Mouse (Mus musculus): ENCODE measurements around the gene Ddx39b. TPM values are rescaled to one million over a fixed set of nuclear protein-coding genes. Genes with fewer than 3 reads are reported as not detected.

Gene Ddx39b
- polyA plus RNA-seq, 2 experiments: 127 to 199 TPM

DNA sequence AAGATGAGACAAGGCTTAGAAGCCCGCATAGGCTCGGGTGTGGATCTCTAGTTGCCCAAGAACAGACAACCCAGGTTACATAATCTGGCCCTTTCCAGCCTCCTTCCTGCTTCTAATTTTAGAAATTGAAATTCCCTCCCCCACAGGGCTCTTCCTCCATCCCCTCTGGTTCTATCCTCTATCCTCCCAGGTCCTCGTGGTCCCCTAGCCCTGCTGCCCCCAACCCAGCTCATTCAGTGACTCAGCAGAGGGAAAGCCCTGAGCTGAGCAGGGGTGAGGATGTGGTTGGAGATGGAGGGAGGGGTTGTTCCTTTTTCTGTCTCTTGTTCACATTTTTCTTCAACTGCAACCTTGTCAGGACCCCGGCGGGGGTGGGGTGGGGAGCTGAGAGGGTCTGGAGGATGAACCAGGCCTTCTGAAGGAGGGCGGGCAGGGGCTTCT lies 21.9 kb upstream of the Ddx39b start:
- Histone ChIP-seq H3K9me3 (ENCODE audit: control insufficient read depth, low read length) (no peaks in the 10 kb centered on the region), H3K4me1 (replicated peaks; ENCODE audit: control insufficient read depth in 2 of 2, insufficient read depth in 2 of 2, low read length in 1 of 2) (peaks cover 0 to 9% of the 10 kb centered on the region in 2 experiments; a peak in 1 of 4 replicates), H3K9ac (replicated peaks) (no peak overlapping the region), H3K36me3 (replicated peaks; ENCODE audit: control insufficient read depth, insufficient read depth, low read depth) (no peaks in the 10 kb centered on the region; the same call in 1 of the 2 replicates), H3K27me3 (ENCODE audit: control insufficient read depth, insufficient read depth, low read length) (no peaks in the 10 kb centered on the region), H3K4me3 (ENCODE audit: insufficient read depth in 1 of 2, low read depth in 2 of 2, low read length in 2 of 2) (no peak overlapping the region), H3K4me2 (ENCODE audit: low read depth) (no peak overlapping the region), H3K27ac (no peak overlapping the region)
- no peak for ATAC-seq (ENCODE audit: insufficient read depth)
- TF ChIP-seq EP300 (IDR thresholded peaks at IDR 0.05; ENCODE audit: low read depth) (no peak), CTCF (IDR thresholded peaks at IDR 0.05; ENCODE audit: low read depth) (no peak)
- DNase-seq (ENCODE audit: low read depth in 3 of 3, low spot score in 3 of 3): no peak
- WGBS (ENCODE audit: insufficient replicate concordance): 16% methylated on average over 6 of the region's 6 CpGs

DNA sequence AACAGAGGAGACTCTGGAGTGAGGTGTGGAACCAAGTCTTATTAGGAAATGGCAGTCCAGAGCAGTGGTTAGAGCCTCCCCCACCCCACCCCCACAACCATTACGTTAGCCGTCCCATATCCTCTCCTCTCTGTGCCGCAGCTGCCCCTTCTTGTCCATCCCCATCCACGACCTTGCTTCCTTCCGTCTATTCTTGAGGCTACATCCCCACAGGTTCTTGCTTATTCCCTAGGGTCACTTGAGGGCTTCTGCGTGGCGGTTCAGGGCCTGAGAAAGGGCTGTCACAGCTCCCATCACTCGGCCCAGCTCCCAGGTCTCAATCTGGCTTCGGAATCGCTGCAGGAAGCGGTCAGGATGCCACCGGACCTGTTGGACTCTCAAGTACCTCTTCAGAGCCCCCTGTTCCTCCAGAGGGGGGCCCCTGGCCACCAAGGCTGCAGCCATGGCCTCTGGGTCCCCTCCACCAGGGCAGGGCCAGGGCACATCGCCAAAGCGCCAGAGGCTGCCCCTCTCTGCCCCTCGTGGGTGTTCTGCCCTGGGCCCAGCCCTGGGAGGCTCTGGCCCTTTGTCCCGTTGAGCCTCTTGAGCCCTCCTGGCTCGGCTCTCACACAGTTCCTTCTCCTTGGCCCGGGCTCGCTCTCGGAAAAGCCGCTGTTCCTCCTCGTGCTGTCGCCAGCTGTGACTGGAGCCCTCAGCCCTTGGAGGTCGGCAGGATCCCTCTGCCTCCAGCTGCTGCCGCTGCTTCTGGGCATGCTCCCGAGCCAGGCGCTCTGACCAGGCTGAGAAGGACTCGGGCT lies 21.2 kb upstream of the Ddx39b start, which contains the start of gene Gm16181:
Gm16181 (plus strand) TSS at position 679 of the 797 bp plus-strand sequence.
- Histone ChIP-seq H3K9ac (replicated peaks) (no peak within 1 kb of the TSS), H3K4me3 (ENCODE audit: insufficient read depth in 1 of 2, low read depth in 2 of 2, low read length in 2 of 2) (no peak within 1 kb of the TSS), H3K4me1 (replicated peaks; ENCODE audit: control insufficient read depth in 2 of 2, insufficient read depth in 2 of 2, low read length in 1 of 2) (peaks cover 0 to 9% of the 10 kb centered on the region in 2 experiments; a peak in 1 of 4 replicates), H3K36me3 (replicated peaks; ENCODE audit: control insufficient read depth, insufficient read depth, low read depth) (no peaks in the 10 kb centered on the region; the same call in 1 of the 2 replicates), H3K27ac (no peak within 1 kb of the TSS), H3K27me3 (ENCODE audit: control insufficient read depth, insufficient read depth, low read length) (no peaks in the 10 kb centered on the region), H3K9me3 (ENCODE audit: control insufficient read depth, low read length) (no peaks in the 10 kb centered on the region), H3K4me2 (ENCODE audit: low read depth) (no peak within 1 kb of the TSS)
- WGBS (ENCODE audit: insufficient replicate concordance): 55% methylated on average over 28 of the region's 28 CpGs
- no peak for TF ChIP-seq EP300 (IDR thresholded peaks at IDR 0.05; ENCODE audit: low read depth)
- TF ChIP-seq CTCF (IDR thresholded peaks at IDR 0.05; ENCODE audit: low read depth): no peak
- DNase-seq (ENCODE audit: low read depth in 3 of 3, low spot score in 3 of 3) (no peak), ATAC-seq (ENCODE audit: insufficient read depth) (no peak)

DNA sequence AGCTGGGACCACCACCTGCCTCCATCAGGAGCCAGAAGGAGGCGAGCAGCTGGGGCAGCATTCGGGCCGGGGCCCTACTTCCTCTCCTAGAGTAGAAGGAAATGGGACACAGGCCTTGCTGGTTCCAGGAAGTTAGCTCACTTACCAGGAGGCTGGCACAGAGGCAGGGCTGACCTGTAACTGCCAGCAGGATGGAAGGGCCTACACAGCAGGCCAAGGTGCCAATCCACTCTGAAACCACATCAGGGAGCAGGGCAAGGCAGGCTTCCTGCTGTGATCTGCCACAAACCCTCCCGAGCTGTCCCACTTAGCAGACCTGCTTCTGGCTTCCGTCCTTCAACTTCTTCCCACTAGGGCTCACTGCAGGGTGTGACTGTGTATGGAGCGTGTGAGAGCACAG lies 19.2 kb upstream of the Ddx39b start:
- ATAC-seq (ENCODE audit: insufficient read depth): no peak
- WGBS (ENCODE audit: insufficient replicate concordance): 39% methylated on average over 6 of the region's 6 CpGs
- no peak overlapping the region for H3K4me2 ChIP-seq (ENCODE audit: low read depth)
- no peaks in the 10 kb centered on the region; the same call in 1 of the 2 replicates for H3K36me3 ChIP-seq (replicated peaks; ENCODE audit: control insufficient read depth, insufficient read depth, low read depth)
- no peak overlapping the region for H3K27ac ChIP-seq
- peaks cover 0 to 9% of the 10 kb centered on the region in 2 experiments; a peak in 1 of 4 replicates for H3K4me1 ChIP-seq (replicated peaks; ENCODE audit: control insufficient read depth in 2 of 2, insufficient read depth in 2 of 2, low read length in 1 of 2)
- no peak overlapping the region for H3K4me3 ChIP-seq (ENCODE audit: insufficient read depth in 1 of 2, low read depth in 2 of 2, low read length in 2 of 2)
- no peaks in the 10 kb centered on the region for H3K27me3 ChIP-seq (ENCODE audit: control insufficient read depth, insufficient read depth, low read length)
- H3K9ac ChIP-seq (replicated peaks): no peak overlapping the region
- TF ChIP-seq CTCF (IDR thresholded peaks at IDR 0.05; ENCODE audit: low read depth): no peak
- TF ChIP-seq EP300 (IDR thresholded peaks at IDR 0.05; ENCODE audit: low read depth): no peak
- DNase-seq (ENCODE audit: low read depth in 3 of 3, low spot score in 3 of 3): no peak
- no peaks in the 10 kb centered on the region for H3K9me3 ChIP-seq (ENCODE audit: control insufficient read depth, low read length)

GRCm38 (mm10) chr17:35224641-35225040 lies 16.9 kb upstream of the Ddx39b start:
- peaks cover 6% of the 10 kb centered on the region for H3K36me3 ChIP-seq (replicated peaks; ENCODE audit: control insufficient read depth, insufficient read depth, low read depth)

GRCm38 (mm10) chr17:35225456-35225855 lies 16.1 kb upstream of the Ddx39b start:
- H3K27ac ChIP-seq: no peak overlapping the region
- peaks cover 9% of the 10 kb centered on the region for H3K36me3 ChIP-seq (replicated peaks; ENCODE audit: control insufficient read depth, insufficient read depth, low read depth)
- no peak for ATAC-seq (ENCODE audit: insufficient read depth)
- no peak overlapping the region for H3K9ac ChIP-seq (replicated peaks)
- no peak overlapping the region for H3K4me3 ChIP-seq (ENCODE audit: insufficient read depth in 1 of 2, low read depth in 2 of 2, low read length in 2 of 2)
- TF ChIP-seq EP300 (IDR thresholded peaks at IDR 0.05; ENCODE audit: low read depth) (no peak), CTCF (IDR thresholded peaks at IDR 0.05; ENCODE audit: low read depth) (no peak)
- DNase-seq (ENCODE audit: low read depth in 3 of 3, low spot score in 3 of 3): no peak
- no peaks in the 10 kb centered on the region for H3K4me1 ChIP-seq (replicated peaks; ENCODE audit: control insufficient read depth in 2 of 2, insufficient read depth in 2 of 2, low read length in 1 of 2)
- no peaks in the 10 kb centered on the region for H3K27me3 ChIP-seq (ENCODE audit: control insufficient read depth, insufficient read depth, low read length)
- WGBS (ENCODE audit: insufficient replicate concordance): 83% methylated on average over 5 of the region's 5 CpGs
- no peaks in the 10 kb centered on the region for H3K9me3 ChIP-seq (ENCODE audit: control insufficient read depth, low read length)
- H3K4me2 ChIP-seq (ENCODE audit: low read depth): no peak overlapping the region

More at GRCm38 (mm10) chr17:35224641-35225040, 16.9 kb upstream of the Ddx39b start:
- no peak overlapping the region for H3K4me2 ChIP-seq (ENCODE audit: low read depth)
- H3K9ac ChIP-seq (replicated peaks): no peak overlapping the region
- no peak overlapping the region for H3K4me3 ChIP-seq (ENCODE audit: insufficient read depth in 1 of 2, low read depth in 2 of 2, low read length in 2 of 2)
- WGBS (ENCODE audit: insufficient replicate concordance): 80% methylated on average over 4 of the region's 4 CpGs
- H3K27me3 ChIP-seq (ENCODE audit: control insufficient read depth, insufficient read depth, low read length): no peaks in the 10 kb centered on the region
- H3K27ac ChIP-seq: no peak overlapping the region
- ATAC-seq (ENCODE audit: insufficient read depth): no peak
- 0 out of 4 replicates have a peak, but pooled peaks cover 0 to 3% of the 10 kb centered on the region in 2 experiments for H3K4me1 ChIP-seq (replicated peaks; ENCODE audit: control insufficient read depth in 2 of 2, insufficient read depth in 2 of 2, low read length in 1 of 2)
- H3K9me3 ChIP-seq (ENCODE audit: control insufficient read depth, low read length): no peaks in the 10 kb centered on the region
- no peak for DNase-seq (ENCODE audit: low read depth in 3 of 3, low spot score in 3 of 3)
- no peak for TF ChIP-seq CTCF (IDR thresholded peaks at IDR 0.05; ENCODE audit: low read depth)
- no peak for TF ChIP-seq EP300 (IDR thresholded peaks at IDR 0.05; ENCODE audit: low read depth)
